Mouse (Mus musculus) testis, adult 2 months (tissue): ENCODE data around the gene Ggt1.

ENCODE experiments used
- CTCF ChIP-seq: fragments of 200-500 bp; IDR thresholded peaks from 2 replicates; pipeline ENCODE4 v1.5.1; 2012; ENCODE audit warnings: low read depth, mild to moderate bottlenecking, inconsistent platforms, low read length, moderate library complexity; ENCODE audit not compliant: control insufficient read depth, insufficient read depth, insufficient replicate concordance
- POLR2A ChIP-seq: fragments of 200-500 bp; IDR thresholded peaks from 2 replicates; pipeline ENCODE4 v1.6.1; 2012; ENCODE audit warnings: low read depth, mild to moderate bottlenecking, inconsistent platforms, low read length, moderate library complexity; ENCODE audit not compliant: control insufficient read depth

GRCm38 (mm10) chr10:75588336-75588735 lies 26.9 kb downstream of the Ggt1 start:
- TF ChIP-seq CTCF: no peak
- TF ChIP-seq POLR2A: no peak
